Mouse (Mus musculus) macrophage (primary cell): ENCODE results near the gene Ccnb1. TPM values are rescaled to one million over a fixed set of nuclear protein-coding genes. Genes with fewer than 3 reads are reported as not detected.
"Not testable (repeated sequence)": the region's sequence is repeated elsewhere in the genome, so short reads cannot be mapped to it uniquely, and the experiment has no call there.

Experiments
- H3K27ac ChIP-seq: fragments of 350-480 bp; formaldehyde crosslinking; 2 replicates; pipeline ENCODE4 v1.9.0; 2021
- H3K36me3 ChIP-seq: fragments of 350-480 bp; formaldehyde crosslinking; 2 replicates; pipeline ENCODE4 v1.9.0; 2021; ENCODE audit errors: inconsistent target
- H3K4me3 ChIP-seq: fragments of 350-480 bp; formaldehyde crosslinking; 2 replicates; pipeline ENCODE4 v1.9.0; 2021; ENCODE audit errors: inconsistent target
- H3K79me2 ChIP-seq: fragments of 350-480 bp; formaldehyde crosslinking; 2 replicates; pipeline ENCODE4 v1.9.0; 2021; ENCODE audit errors: inconsistent target
- WGBS: methylation state at CpG from one replicate; pipeline ENCODE4 v1.1.7; 2026; ENCODE audit warnings: inconsistent platforms; ENCODE audit not compliant: missing documents; 5-methylcytosine and 5-hydroxymethylcytosine counted together
- polyA plus RNA-seq: library from polyadenylated mRNA; stranded (reverse); fragments of 250-400 nt; gene quantifications from 3 replicates; pipeline ENCODE4 v1.2.4, GENCODE M21; 2018; ENCODE audit warnings: inconsistent platforms

Ccnb1 gene
- polyA plus RNA-seq, 1 experiment from 2014 or later: 6.2 TPM

- H3K4me3 ChIP-seq: no peak overlapping the region
- H3K79me2 ChIP-seq: peaks cover 29% of the 10 kb centered on the region
- H3K36me3 ChIP-seq: no peaks in the 10 kb centered on the region
- H3K27ac ChIP-seq: no peak overlapping the region
- 100% methylated on average over 3 of the region's 3 CpGs for WGBS
These were observed 40.3 kb downstream of the Ccnb1 start for GRCm38 (mm10) chr13:100746090-100746489.

GRCm38 (mm10) chr13:100744036-100744744 is 42.2 kb downstream of the Ccnb1 start, which contains the start of gene Mrps36:
Mrps36 (minus strand) TSS chr13:100744659.
- H3K4me3 ChIP-seq: peak within 1 kb of the TSS; percentile 57
- 0% methylated on average over 47 of the region's 52 CpGs for WGBS
- H3K36me3 ChIP-seq: no peaks in the 10 kb centered on the region
- peaks cover 42% of the 10 kb centered on the region for H3K79me2 ChIP-seq
- peak within 1 kb of the TSS; percentile 65 for H3K27ac ChIP-seq

- Histone ChIP-seq H3K4me3 (peak overlapping the region; percentile 57), H3K36me3 (no peaks in the 10 kb centered on the region), H3K79me2 (peaks cover 42% of the 10 kb centered on the region), H3K27ac (peak overlapping the region; percentile 65)
- WGBS: 82% methylated on average over 10 of the region's 11 CpGs
These were observed 42.9 kb downstream of the Ccnb1 start for GRCm38 (mm10) chr13:100743346-100744035.

GRCm38 (mm10) chr13:100742831-100743230 is 43.5 kb downstream of the Ccnb1 start:
- Histone ChIP-seq H3K4me3 (no peak overlapping the region), H3K79me2 (peaks cover 42% of the 10 kb centered on the region), H3K27ac (no peak overlapping the region), H3K36me3 (no peaks in the 10 kb centered on the region)
- WGBS: 86% methylated on average over 5 of the region's 5 CpGs

GRCm38 (mm10) chr13:100732756-100733155 is 53.6 kb downstream of the Ccnb1 start:
- 100% methylated on average over 2 of the region's 2 CpGs for WGBS
- Histone ChIP-seq H3K4me3 (no peak overlapping the region), H3K36me3 (peaks cover 10% of the 10 kb centered on the region; the same call in 1 of the 2 replicates), H3K79me2 (peaks cover 30% of the 10 kb centered on the region), H3K27ac (no peak overlapping the region)

GRCm38 (mm10) chr13:100731462-100732046 is 54.8 kb downstream of the Ccnb1 start:
- peaks cover 42% of the 10 kb centered on the region for H3K79me2 ChIP-seq
- 89% methylated on average over 1 of the region's 6 CpGs for WGBS
- H3K36me3 ChIP-seq: peaks cover 14% of the 10 kb centered on the region; the same call in 1 of the 2 replicates
- peak overlapping the region; percentile 66; the same call in 1 of the 2 replicates for H3K27ac ChIP-seq
- not testable (repeated sequence) for H3K4me3 ChIP-seq

- Histone ChIP-seq H3K36me3 (peaks cover 14% of the 10 kb centered on the region; the same call in 1 of the 2 replicates), H3K79me2 (peaks cover 49% of the 10 kb centered on the region), H3K27ac (peak within 1 kb of the TSS; percentile 66), H3K4me3 (peak within 1 kb of the TSS; percentile 97)
- WGBS: 0% methylated on average over 19 of the region's 19 CpGs
These were observed 55.6 kb downstream of the Ccnb1 start, which contains the start of gene Cdk7 for GRCm38 (mm10) chr13:100730861-100731176. Cdk7 (minus strand) TSS chr13:100730939.

- Histone ChIP-seq H3K4me3 (peak overlapping the region; percentile 97), H3K79me2 (peaks cover 54% of the 10 kb centered on the region), H3K36me3 (peaks cover 13% of the 10 kb centered on the region; the same call in 1 of the 2 replicates), H3K27ac (peak overlapping the region; percentile 66)
- under 1% methylated on average over 30 of the region's 30 CpGs for WGBS
These were observed 56.1 kb downstream of the Ccnb1 start for GRCm38 (mm10) chr13:100730153-100730860.

Other genes with a start within 250 kb of the Ccnb1 start
- not detected in 3 replicates for gene Ocln, start 233.9 kb downstream of the Ccnb1 start, polyA plus RNA-seq
- gene Marveld2, start 169.6 kb downstream of the Ccnb1 start, polyA plus RNA-seq: 0.15 to 0.27 TPM in 2 of 3 replicates, not detected in the other
- gene Ak6, start 135.6 kb downstream of the Ccnb1 start, polyA plus RNA-seq: 94.8 to 163 TPM (median 124 TPM) in 3 replicates
- gene Rad17, start 135.5 kb downstream of the Ccnb1 start, polyA plus RNA-seq: 19.7 to 30.9 TPM (median 22.6 TPM) in 3 replicates
- 4.5 to 10.7 TPM (median 5.4 TPM) in 3 replicates for gene Taf9, start 135.0 kb downstream of the Ccnb1 start, polyA plus RNA-seq
- 5.5 to 12.5 TPM (median 5.9 TPM) in 3 replicates for gene Ccdc125, start 116.9 kb downstream of the Ccnb1 start, polyA plus RNA-seq
- gene Cdk7, start 55.6 kb downstream of the Ccnb1 start, polyA plus RNA-seq: 15.2 to 26.0 TPM (median 24.2 TPM) in 3 replicates
- 71.3 to 93.3 TPM (median 80.4 TPM) in 3 replicates for gene Mrps36, start 41.9 kb downstream of the Ccnb1 start, polyA plus RNA-seq
- 0.86 to 7.4 TPM (median 4.3 TPM) in 3 replicates for gene Cenph, start 10.7 kb downstream of the Ccnb1 start, polyA plus RNA-seq
- gene Slc30a5, start 46.9 kb upstream of the Ccnb1 start, polyA plus RNA-seq: 51.0 to 58.9 TPM (median 54.2 TPM) in 3 replicates